ENCODE assay signal across 10 mouse cellular contexts in the genomic region with DNA sequence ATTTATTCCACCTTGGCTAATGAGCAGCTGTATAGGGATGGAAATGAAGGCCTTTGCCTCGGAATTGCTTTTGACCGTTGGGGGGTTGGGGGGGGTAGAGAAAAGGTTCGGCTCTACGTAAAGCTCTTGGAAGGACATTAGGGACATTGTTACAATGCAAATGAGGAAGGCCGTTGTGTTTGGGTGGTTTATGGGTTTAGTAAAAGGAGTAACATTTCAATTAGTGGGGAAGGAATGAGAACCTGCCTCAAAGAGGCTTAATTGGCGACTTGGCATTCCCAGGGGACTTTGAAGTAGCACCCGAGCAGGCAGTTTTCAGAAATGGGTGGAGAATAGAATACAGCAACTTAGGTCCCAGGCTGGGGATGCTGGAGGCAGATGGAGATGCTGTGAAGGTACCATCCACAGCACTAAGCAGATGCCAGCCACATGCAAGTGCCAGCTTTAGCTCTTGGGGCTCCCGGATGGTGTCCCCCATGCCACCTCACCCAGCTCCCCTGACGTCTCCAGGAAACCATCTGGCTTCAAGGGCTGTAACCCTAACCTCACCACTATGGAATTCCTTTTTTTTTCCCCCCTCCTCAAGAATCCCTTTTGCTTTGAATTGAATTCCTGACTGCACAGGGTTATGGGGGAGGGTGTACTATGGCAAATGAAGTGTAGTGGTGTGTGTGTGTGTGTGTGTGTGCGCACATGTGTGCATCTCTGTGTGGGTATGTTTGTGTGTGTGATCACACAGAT.
A peak's percentile ranks its signal among the peaks of the same experiment; 100 is the strongest.
DNase-seq lines count a peak whose midpoint lies in the region; ATAC-seq lines count a peak whose summit lies in the region.
"Had no signal": no experiment of that assay in that cellular context is flagged by ENCODE, and none has a peak within 500 bp of the region (broad histone marks: within the 10 kb centered on the region; RNA-seq: fewer than 3 reads in every experiment).

No protein-coding gene starts in this region.

- H3K4me3 ChIP-seq in intestine, embryonic 14.5 days (ENCODE audit: low read depth, low read length) = no peak overlapping the region
- no peak overlapping the region for H3K4me3 ChIP-seq in intestine, embryonic 15.5 days (replicated peaks)
- H3K4me3 ChIP-seq in embryonic facial prominence, embryonic 12.5 days = no peak overlapping the region
- no peak overlapping the region for H3K4me3 ChIP-seq in hindbrain, embryonic 15.5 days
- H3K4me3 ChIP-seq in neural tube, embryonic 12.5 days = no peak overlapping the region
- H3K4me3 ChIP-seq: megakaryocyte, embryonic 14.5 days had no signal

- no peaks in the 10 kb centered on the region for H3K36me3 ChIP-seq in intestine, embryonic 14.5 days (ENCODE audit: control insufficient read depth, insufficient read depth, low read length)
- H3K36me3 ChIP-seq in intestine, embryonic 15.5 days = no peaks in the 10 kb centered on the region
- H3K36me3 ChIP-seq in embryonic facial prominence, embryonic 12.5 days = no peaks in the 10 kb centered on the region
- H3K36me3 ChIP-seq in hindbrain, embryonic 15.5 days = no peaks in the 10 kb centered on the region
- no peaks in the 10 kb centered on the region for H3K36me3 ChIP-seq in neural tube, embryonic 12.5 days

- no peak for DNase-seq in intestine, embryonic 14.5 days (ENCODE audit: low spot score)
- DNase-seq in left cerebral cortex, postnatal 25 days (ENCODE audit: low spot score in 2 of 2) = no peak
- DNase-seq in frontal cortex, postnatal 25 days (ENCODE audit: low spot score in 2 of 2) = no peak

- H3K9me3 ChIP-seq in intestine, embryonic 14.5 days (ENCODE audit: control insufficient read depth, low read length) = no peaks in the 10 kb centered on the region
- no peaks in the 10 kb centered on the region for H3K9me3 ChIP-seq in intestine, embryonic 15.5 days
- H3K9me3 ChIP-seq in embryonic facial prominence, embryonic 12.5 days = no peaks in the 10 kb centered on the region
- H3K9me3 ChIP-seq in hindbrain, embryonic 15.5 days = no peaks in the 10 kb centered on the region
- no peaks in the 10 kb centered on the region for H3K9me3 ChIP-seq in neural tube, embryonic 12.5 days

- 45% methylated on average over 10 of the region's 10 CpGs for WGBS in intestine, embryonic 14.5 days
- 55% methylated on average over 10 of the region's 10 CpGs for WGBS in intestine, embryonic 15.5 days
- WGBS in embryonic facial prominence, embryonic 12.5 days = 19% methylated on average over 10 of the region's 10 CpGs
- whole genome bisulfite sequencing in hindbrain, embryonic 15.5 days = 18% methylated on average over 10 of the region's 10 CpGs
- 11% methylated on average over 10 of the region's 10 CpGs for WGBS in neural tube, embryonic 12.5 days

- no peak overlapping the region for H3K27ac ChIP-seq in intestine, embryonic 14.5 days (ENCODE audit: low read depth)
- no peak overlapping the region for H3K27ac ChIP-seq in intestine, embryonic 15.5 days
- H3K27ac ChIP-seq in embryonic facial prominence, embryonic 12.5 days = no peak overlapping the region
- no peak overlapping the region for H3K27ac ChIP-seq in hindbrain, embryonic 15.5 days (replicated peaks)
- H3K27ac ChIP-seq in neural tube, embryonic 12.5 days = no peak overlapping the region

- no peaks in the 10 kb centered on the region for H3K27me3 ChIP-seq in intestine, embryonic 14.5 days (replicated peaks; ENCODE audit: control insufficient read depth, insufficient read depth, low read length)
- no peaks in the 10 kb centered on the region for H3K27me3 ChIP-seq in intestine, embryonic 15.5 days (replicated peaks)
- H3K27me3 ChIP-seq in embryonic facial prominence, embryonic 12.5 days = no peaks in the 10 kb centered on the region
- H3K27me3 ChIP-seq in hindbrain, embryonic 15.5 days = peaks cover 7% of the 10 kb centered on the region; the same call in 1 of the 2 replicates
- H3K27me3 ChIP-seq in neural tube, embryonic 12.5 days (replicated peaks) = peaks cover 21% of the 10 kb centered on the region

- intact Hi-C loops in left cerebral cortex, postnatal 25 days (cut with DNase I) = no loop called here

- no peak overlapping the region for H3K4me2 ChIP-seq in intestine, embryonic 14.5 days (ENCODE audit: low read length)
- no peak overlapping the region for H3K4me2 ChIP-seq in intestine, embryonic 15.5 days (replicated peaks)
- no peak overlapping the region for H3K4me2 ChIP-seq in embryonic facial prominence, embryonic 12.5 days (replicated peaks)
- H3K4me2 ChIP-seq in hindbrain, embryonic 15.5 days = no peak overlapping the region
- 0 out of 2 replicates have a peak overlapping the region, but pooled peaks have one; percentile 8 for H3K4me2 ChIP-seq in neural tube, embryonic 12.5 days (replicated peaks)

- peaks cover 10% of the 10 kb centered on the region for H3K4me1 ChIP-seq in intestine, embryonic 14.5 days (replicated peaks; ENCODE audit: control insufficient read depth, insufficient read depth, low read length)
- H3K4me1 ChIP-seq in intestine, embryonic 15.5 days (replicated peaks) = peaks cover 26% of the 10 kb centered on the region
- H3K4me1 ChIP-seq in embryonic facial prominence, embryonic 12.5 days = peaks cover 34% of the 10 kb centered on the region
- peaks cover 26% of the 10 kb centered on the region for H3K4me1 ChIP-seq in hindbrain, embryonic 15.5 days (replicated peaks)
- peaks cover 14% of the 10 kb centered on the region for H3K4me1 ChIP-seq in neural tube, embryonic 12.5 days

- 0 out of 2 replicates have a peak, but pooled peaks have one; percentile 34 for ATAC-seq in intestine, embryonic 14.5 days (replicated peaks; ENCODE audit: low FRiP score, low TSS enrichment, low read depth)
- ATAC-seq in intestine, embryonic 15.5 days = no peak
- peak; percentile 75 for ATAC-seq in embryonic facial prominence, embryonic 12.5 days (ENCODE audit: insufficient number of reproducible peaks, insufficient read depth, low FRiP score, low TSS enrichment)
- peak; percentile 76; the same call in 1 of the 2 replicates for ATAC-seq in hindbrain, embryonic 15.5 days (ENCODE audit: low FRiP score, low read depth)
- ATAC-seq in neural tube, embryonic 12.5 days (ENCODE audit: low FRiP score, low read depth) = peak; percentile 70
- no peak for ATAC-seq in granulocyte monocyte progenitor cell, adult 5-6 weeks (replicated peaks; ENCODE audit: poor library complexity, severe bottlenecking)
- ATAC-seq: intestine, postnatal 0 days had no signal

- no peak overlapping the region for H3K9ac ChIP-seq in intestine, embryonic 14.5 days (ENCODE audit: low read length)
- H3K9ac ChIP-seq in intestine, embryonic 15.5 days = no peak overlapping the region
- H3K9ac ChIP-seq in embryonic facial prominence, embryonic 12.5 days = no peak overlapping the region
- no peak overlapping the region for H3K9ac ChIP-seq in hindbrain, embryonic 15.5 days
- no peak overlapping the region for H3K9ac ChIP-seq in neural tube, embryonic 12.5 days

Comparison
In these comparisons a context has a peak if more than half of its experiments do, and no peak if none do; other contexts are left out.
1. ATAC-seq: peak in intestine, embryonic 14.5 days (single experiment), embryonic facial prominence, embryonic 12.5 days (single experiment), hindbrain, embryonic 15.5 days (single experiment) and neural tube, embryonic 12.5 days (single experiment); none in intestine, embryonic 15.5 days (single experiment) and granulocyte monocyte progenitor cell, adult 5-6 weeks (single experiment).